Mouse (Mus musculus): ENCODE results near the gene Ang4. TPM values are rescaled to one million over a fixed set of nuclear protein-coding genes. Genes with fewer than 3 reads are reported as not detected.
A peak's percentile ranks its signal among the peaks of the same experiment; 100 is the strongest.

Gene Ang4
- polyA plus RNA-seq, 1 experiment from 2014 or later = 0.28 TPM

- Histone ChIP-seq H3K27me3 (ENCODE audit: control insufficient read depth, insufficient read depth, low read length) (no peaks in the 10 kb centered on the region), H3K9ac (ENCODE audit: low read length) (no peak overlapping the region), H3K36me3 (ENCODE audit: control insufficient read depth, insufficient read depth) (no peaks in the 10 kb centered on the region), H3K4me2 (ENCODE audit: low read depth, low read length) (no peak overlapping the region), H3K27ac (ENCODE audit: low read length) (no peak overlapping the region), H3K4me3 (ENCODE audit: low read length) (no peak overlapping the region), H3K4me1 (ENCODE audit: control insufficient read depth, insufficient read depth, low read length) (no peaks in the 10 kb centered on the region), H3K9me3 (replicated peaks; ENCODE audit: control insufficient read depth, low read length) (no peaks in the 10 kb centered on the region)
- ATAC-seq (replicated peaks; ENCODE audit: extremely low read depth, insufficient read depth, low FRiP score) = no peak
- 64% methylated on average over 2 of the region's 2 CpGs for WGBS
Measured at GRCm38 (mm10) chr14:51755944-51756343, 17.4 kb downstream of the Ang4 start.

- H3K9me3 ChIP-seq (replicated peaks; ENCODE audit: control insufficient read depth, low read length) = no peaks in the 10 kb centered on the region
- peaks cover 40% of the 10 kb centered on the region for H3K27me3 ChIP-seq (ENCODE audit: control insufficient read depth, insufficient read depth, low read length)
- no peaks in the 10 kb centered on the region for H3K36me3 ChIP-seq (ENCODE audit: control insufficient read depth, insufficient read depth)
- H3K9ac ChIP-seq (ENCODE audit: low read length) = peak overlapping the region; percentile 42; the same call in 1 of the 2 replicates
- peak overlapping the region; percentile 92 for H3K4me2 ChIP-seq (ENCODE audit: low read depth, low read length)
- no peak for ATAC-seq (replicated peaks; ENCODE audit: extremely low read depth, insufficient read depth, low FRiP score)
- WGBS = under 1% methylated on average over 42 of the region's 42 CpGs
- H3K4me3 ChIP-seq (ENCODE audit: low read length) = peak overlapping the region; percentile 54
- H3K4me1 ChIP-seq (ENCODE audit: control insufficient read depth, insufficient read depth, low read length) = peaks cover 8% of the 10 kb centered on the region; the same call in 1 of the 2 replicates
- no peak overlapping the region for H3K27ac ChIP-seq (ENCODE audit: low read length)
Measured at GRCm38 (mm10) chr14:51740347-51741170, 32.8 kb downstream of the Ang4 start.

GRCm38 (mm10) chr14:51739150-51739993 is 34.0 kb downstream of the Ang4 start:
- Histone ChIP-seq H3K4me3 (ENCODE audit: low read length) (peak overlapping the region; percentile 35), H3K27ac (ENCODE audit: low read length) (no peak overlapping the region), H3K4me2 (ENCODE audit: low read depth, low read length) (peak overlapping the region; percentile 92), H3K9me3 (replicated peaks; ENCODE audit: control insufficient read depth, low read length) (no peaks in the 10 kb centered on the region), H3K9ac (ENCODE audit: low read length) (no peak overlapping the region), H3K4me1 (ENCODE audit: control insufficient read depth, insufficient read depth, low read length) (peaks cover 8% of the 10 kb centered on the region; the same call in 1 of the 2 replicates), H3K36me3 (ENCODE audit: control insufficient read depth, insufficient read depth) (no peaks in the 10 kb centered on the region), H3K27me3 (ENCODE audit: control insufficient read depth, insufficient read depth, low read length) (peaks cover 40% of the 10 kb centered on the region)
- WGBS = 2% methylated on average over 24 of the region's 24 CpGs
- no peak for ATAC-seq (replicated peaks; ENCODE audit: extremely low read depth, insufficient read depth, low FRiP score)

GRCm38 (mm10) chr14:51738411-51739149 is 34.8 kb downstream of the Ang4 start:
- Histone ChIP-seq H3K9me3 (replicated peaks; ENCODE audit: control insufficient read depth, low read length) (no peaks in the 10 kb centered on the region), H3K27me3 (ENCODE audit: control insufficient read depth, insufficient read depth, low read length) (peaks cover 40% of the 10 kb centered on the region), H3K9ac (ENCODE audit: low read length) (no peak overlapping the region), H3K4me2 (ENCODE audit: low read depth, low read length) (peak overlapping the region; percentile 92), H3K4me3 (ENCODE audit: low read length) (peak overlapping the region; percentile 35), H3K4me1 (ENCODE audit: control insufficient read depth, insufficient read depth, low read length) (peaks cover 8% of the 10 kb centered on the region; the same call in 1 of the 2 replicates), H3K36me3 (ENCODE audit: control insufficient read depth, insufficient read depth) (no peaks in the 10 kb centered on the region), H3K27ac (ENCODE audit: low read length) (no peak overlapping the region)
- WGBS = 4% methylated on average over 29 of the region's 29 CpGs
- no peak for ATAC-seq (replicated peaks; ENCODE audit: extremely low read depth, insufficient read depth, low FRiP score)

GRCm38 (mm10) chr14:51737967-51738366 is 35.4 kb downstream of the Ang4 start:
- Histone ChIP-seq H3K27ac (ENCODE audit: low read length) (no peak overlapping the region), H3K36me3 (ENCODE audit: control insufficient read depth, insufficient read depth) (no peaks in the 10 kb centered on the region), H3K27me3 (ENCODE audit: control insufficient read depth, insufficient read depth, low read length) (peaks cover 40% of the 10 kb centered on the region), H3K9ac (ENCODE audit: low read length) (no peak overlapping the region), H3K4me1 (ENCODE audit: control insufficient read depth, insufficient read depth, low read length) (peaks cover 8% of the 10 kb centered on the region; the same call in 1 of the 2 replicates), H3K4me3 (ENCODE audit: low read length) (no peak overlapping the region), H3K4me2 (ENCODE audit: low read depth, low read length) (no peak overlapping the region), H3K9me3 (replicated peaks; ENCODE audit: control insufficient read depth, low read length) (no peaks in the 10 kb centered on the region)
- 18% methylated on average over 12 of the region's 12 CpGs for WGBS
- ATAC-seq (replicated peaks; ENCODE audit: extremely low read depth, insufficient read depth, low FRiP score) = no peak

GRCm38 (mm10) chr14:51717083-51717482 is 56.3 kb downstream of the Ang4 start, which contains the start of gene Gm5800:
TSS of gene Gm5800 (minus strand) at chr14:51717183.
- Histone ChIP-seq H3K4me1 (ENCODE audit: control insufficient read depth, insufficient read depth, low read length) (no peaks in the 10 kb centered on the region), H3K27ac (ENCODE audit: low read length) (no peak within 1 kb of the TSS), H3K9ac (ENCODE audit: low read length) (no peak within 1 kb of the TSS), H3K36me3 (ENCODE audit: control insufficient read depth, insufficient read depth) (no peaks in the 10 kb centered on the region), H3K27me3 (ENCODE audit: control insufficient read depth, insufficient read depth, low read length) (no peaks in the 10 kb centered on the region), H3K9me3 (replicated peaks; ENCODE audit: control insufficient read depth, low read length) (no peaks in the 10 kb centered on the region), H3K4me3 (ENCODE audit: low read length) (no peak within 1 kb of the TSS), H3K4me2 (ENCODE audit: low read depth, low read length) (no peak within 1 kb of the TSS)
- no peak for ATAC-seq (replicated peaks; ENCODE audit: extremely low read depth, insufficient read depth, low FRiP score)
- WGBS = 33% methylated on average over 1 of the region's 1 CpGs

Other genes starting within 250 kb of the Ang4 start
- not detected in 2 replicates for gene Gm5622, start 220.8 kb downstream of the Ang4 start, polyA plus RNA-seq (2015; fragmentation: Nextera tagmentation; extraction: Ambion mirVana)
- not detected in 2 replicates for gene Gm17175, start 199.5 kb downstream of the Ang4 start, polyA plus RNA-seq (2015; fragmentation: Nextera tagmentation; extraction: Ambion mirVana)
- gene Gm17174, start 181.5 kb downstream of the Ang4 start, polyA plus RNA-seq (2015; fragmentation: Nextera tagmentation; extraction: Ambion mirVana) = not detected in 2 replicates
- not detected in 2 replicates for gene Gm17078, start 162.3 kb downstream of the Ang4 start, polyA plus RNA-seq (2015; fragmentation: Nextera tagmentation; extraction: Ambion mirVana)
- not detected in 2 replicates for gene Gm4181, start 137.9 kb downstream of the Ang4 start, polyA plus RNA-seq (2015; fragmentation: Nextera tagmentation; extraction: Ambion mirVana)
- gene Gm17079, start 78.1 kb downstream of the Ang4 start, polyA plus RNA-seq (2015; fragmentation: Nextera tagmentation; extraction: Ambion mirVana) = not detected in 2 replicates
- gene Gm5800, start 56.4 kb downstream of the Ang4 start, polyA plus RNA-seq (2015; fragmentation: Nextera tagmentation; extraction: Ambion mirVana) = not detected in 2 replicates
- not detected in 2 replicates for gene AY358078, start 26.5 kb upstream of the Ang4 start, polyA plus RNA-seq (2015; fragmentation: Nextera tagmentation; extraction: Ambion mirVana)
- not detected in 2 replicates for gene Ear6, start 80.1 kb upstream of the Ang4 start, polyA plus RNA-seq (2015; fragmentation: Nextera tagmentation; extraction: Ambion mirVana)
- gene Mettl17, start 111.3 kb upstream of the Ang4 start, polyA plus RNA-seq (2015; fragmentation: Nextera tagmentation; extraction: Ambion mirVana) = 37.8 and 42.1 TPM in 2 replicates
- 0.31 and 0.38 TPM in 2 replicates for gene Slc39a2, start 119.3 kb upstream of the Ang4 start, polyA plus RNA-seq (2015; fragmentation: Nextera tagmentation; extraction: Ambion mirVana)
- gene Ndrg2, start 140.6 kb upstream of the Ang4 start, polyA plus RNA-seq (2015; fragmentation: Nextera tagmentation; extraction: Ambion mirVana) = 421 and 437 TPM in 2 replicates
- gene Tppp2, start 144.8 kb upstream of the Ang4 start, polyA plus RNA-seq (2015; fragmentation: Nextera tagmentation; extraction: Ambion mirVana) = not detected in 2 replicates
- gene Rnase13, start 149.2 kb upstream of the Ang4 start, polyA plus RNA-seq (2015; fragmentation: Nextera tagmentation; extraction: Ambion mirVana) = not detected in 2 replicates
- 45.8 and 65.1 TPM in 2 replicates for gene Arhgef40, start 211.1 kb upstream of the Ang4 start, polyA plus RNA-seq (2015; fragmentation: Nextera tagmentation; extraction: Ambion mirVana)
- 0.67 and 1.3 TPM in 2 replicates for gene Tmem253, start 242.1 kb upstream of the Ang4 start, polyA plus RNA-seq (2015; fragmentation: Nextera tagmentation; extraction: Ambion mirVana)
- 18.7 and 19.7 TPM in 2 replicates for gene Zfp219, start 247.1 kb upstream of the Ang4 start, polyA plus RNA-seq (2015; fragmentation: Nextera tagmentation; extraction: Ambion mirVana)